Mouse (Mus musculus) intestine, embryonic 16.5 days (tissue): ENCODE data around the gene Wbp11. TPM values are rescaled to one million over a fixed set of nuclear protein-coding genes. Genes with fewer than 3 reads are reported as not detected.

Source experiments
- ATAC-seq: fragments of 200-750 bp; cut with Nextera tagmentation; 2 replicates; pipeline ENCODE4 v1.8.0; 2017; ENCODE audit warnings: moderate TSS enrichment, moderate library complexity
- H3K27ac ChIP-seq: fragments of 300-500 bp; sonication (generic); 2 replicates; pipeline ENCODE4 v1.5.1; 2014; ENCODE audit warnings: mild to moderate bottlenecking, low read length
- H3K27me3 ChIP-seq: fragments of 300-500 bp; sonication (generic); replicated peaks from 2 replicates; pipeline ENCODE4 v1.6.1; 2014; ENCODE audit warnings: low read length, control low read depth, mixed read lengths; ENCODE audit not compliant: control insufficient read depth, insufficient read depth
- H3K36me3 ChIP-seq: fragments of 300-500 bp; sonication (generic); 2 replicates; pipeline ENCODE4 v1.6.1; 2014; ENCODE audit warnings: low read length, control low read depth; ENCODE audit not compliant: control insufficient read depth, insufficient read depth
- H3K4me1 ChIP-seq: fragments of 300-500 bp; sonication (generic); 2 replicates; pipeline ENCODE4 v1.6.1; 2014; ENCODE audit warnings: low read length, control low read depth, mixed read lengths; ENCODE audit not compliant: control insufficient read depth, insufficient read depth
- H3K4me2 ChIP-seq: fragments of 300-500 bp; sonication (generic); 2 replicates; pipeline ENCODE4 v1.6.1; 2014; ENCODE audit warnings: low read depth, low read length, control low read depth
- H3K4me3 ChIP-seq: fragments of 300-500 bp; sonication (generic); 2 replicates; pipeline ENCODE4 v1.5.1; 2014; ENCODE audit warnings: mild to moderate bottlenecking, low read length
- H3K9ac ChIP-seq: fragments of 300-500 bp; sonication (generic); 2 replicates; pipeline ENCODE4 v1.6.1; 2014; ENCODE audit warnings: low read depth, low read length
- H3K9me3 ChIP-seq: fragments of 300-500 bp; sonication (generic); 2 replicates; pipeline ENCODE4 v1.6.1; 2016; ENCODE audit warnings: low read length, control low read depth; ENCODE audit not compliant: control insufficient read depth
- WGBS: fragments of 180-500 bp; shearing (Covaris S2); extraction: QIAGEN DNeasy Blood & Tissue Kit; methylation state at CpG from one replicate; pipeline ENCODE4 v1.1.7; 2014; 5-methylcytosine and 5-hydroxymethylcytosine counted together
- polyA plus RNA-seq: library from polyadenylated mRNA; unstranded; fragments of >200 nt; fragmentation: Nextera tagmentation; extraction: Ambion mirVana; gene quantifications from 2 replicates; pipeline ENCODE4 v1.2.1, GENCODE M21; 2015

The Wbp11 gene
- polyA plus RNA-seq, 1 experiment from 2014 or later = 82.1 TPM

DNA sequence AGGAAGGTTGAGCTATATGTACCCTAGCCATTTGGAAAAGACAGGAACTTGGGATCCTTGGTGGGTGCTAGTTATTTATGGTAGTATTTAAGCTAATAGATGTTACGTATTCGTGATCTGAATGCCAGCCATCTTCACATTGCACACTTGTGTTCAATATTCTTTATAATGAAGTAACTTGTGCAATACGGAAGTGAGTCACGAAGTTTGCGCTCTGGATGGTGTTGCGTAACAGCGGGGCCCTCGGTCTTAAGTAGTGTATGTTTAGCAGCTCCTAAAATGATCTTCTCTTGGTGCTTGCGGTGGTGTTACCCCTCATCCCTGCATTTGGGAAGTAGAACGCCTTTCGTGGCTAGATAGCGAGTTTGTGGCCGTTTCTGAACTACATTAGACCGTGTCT is 19.0 kb downstream of the Wbp11 start:
- Histone ChIP-seq H3K9ac (peak overlapping the region; percentile 84), H3K4me1 (peaks cover 25% of the 10 kb centered on the region), H3K9me3 (no peaks in the 10 kb centered on the region), H3K36me3 (peaks cover 12% of the 10 kb centered on the region), H3K4me3 (peak overlapping the region; percentile 86), H3K27ac (peak overlapping the region; percentile 87), H3K4me2 (peak overlapping the region; percentile 87), H3K27me3 (no peaks in the 10 kb centered on the region)
- 0 out of 2 replicates have a peak, but pooled peaks have one; percentile 9 for ATAC-seq
- 24% methylated on average over 14 of the region's 14 CpGs for WGBS

DNA sequence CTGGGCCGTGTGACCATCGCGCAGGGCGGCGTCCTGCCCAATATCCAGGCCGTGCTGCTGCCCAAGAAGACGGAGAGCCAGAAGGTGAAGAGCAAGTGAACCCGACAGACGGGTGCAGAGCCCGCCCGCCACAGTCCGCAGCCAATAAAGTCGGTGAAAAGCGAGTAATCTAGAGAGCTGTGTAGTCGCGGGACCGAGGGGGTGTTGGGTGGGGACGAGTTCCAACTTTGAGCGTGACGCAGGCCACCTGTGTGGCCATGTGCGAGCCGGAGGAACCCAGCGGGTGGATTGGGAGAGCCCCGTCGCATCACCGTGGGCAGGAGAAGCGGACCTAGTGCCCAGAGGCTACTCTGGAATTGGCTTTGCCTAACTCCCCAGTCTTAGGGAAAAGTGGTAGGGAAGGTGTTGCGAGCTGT is 19.4 kb downstream of the Wbp11 start:
- H3K4me2 ChIP-seq = peak overlapping the region; percentile 87
- peaks cover 25% of the 10 kb centered on the region for H3K4me1 ChIP-seq
- H3K36me3 ChIP-seq = peaks cover 8% of the 10 kb centered on the region
- H3K27me3 ChIP-seq = no peaks in the 10 kb centered on the region
- ATAC-seq = peak; percentile 15
- peak overlapping the region; percentile 84 for H3K9ac ChIP-seq
- H3K27ac ChIP-seq = peak overlapping the region; percentile 87
- H3K9me3 ChIP-seq = no peaks in the 10 kb centered on the region
- peak overlapping the region; percentile 86 for H3K4me3 ChIP-seq
- under 1% methylated on average over 28 of the region's 28 CpGs for WGBS

DNA sequence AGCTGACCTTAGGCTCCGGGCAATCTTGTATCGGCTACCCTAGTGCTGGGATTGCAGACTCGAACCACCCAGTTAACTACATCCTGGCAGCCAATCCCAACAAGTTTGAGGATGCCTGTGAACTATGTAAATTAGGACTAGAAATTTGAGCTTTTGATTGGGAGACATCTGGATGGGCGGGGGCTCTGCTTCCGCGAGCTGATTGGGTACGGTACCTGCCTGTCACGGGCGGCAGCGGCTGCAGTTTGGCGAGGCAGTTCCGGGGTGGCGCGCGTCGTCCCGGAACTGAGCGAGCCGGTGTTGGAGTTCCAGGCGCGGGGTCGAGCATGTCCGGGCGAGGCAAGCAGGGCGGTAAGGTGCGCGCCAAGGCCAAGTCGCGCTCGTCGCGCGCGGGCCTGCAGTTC is 20.0 kb downstream of the Wbp11 start, which contains the start of gene H2afj:
Gene H2afj (plus strand): TSS at position 231 of the 404 bp plus-strand sequence.
- Histone ChIP-seq H3K4me2 (peak within 1 kb of the TSS; percentile 87), H3K4me3 (peak within 1 kb of the TSS; percentile 86), H3K27ac (peak within 1 kb of the TSS; percentile 96), H3K9ac (peak within 1 kb of the TSS; percentile 84), H3K27me3 (no peaks in the 10 kb centered on the region), H3K36me3 (peaks cover 8% of the 10 kb centered on the region), H3K9me3 (no peaks in the 10 kb centered on the region), H3K4me1 (peaks cover 28% of the 10 kb centered on the region)
- ATAC-seq = peak; percentile 82
- WGBS = under 1% methylated on average over 34 of the region's 34 CpGs

- no peaks in the 10 kb centered on the region for H3K9me3 ChIP-seq
- H3K4me2 ChIP-seq = peak overlapping the region; percentile 72
- peak; percentile 17 for ATAC-seq
- H3K27ac ChIP-seq = peak overlapping the region; percentile 96
- H3K4me3 ChIP-seq = peak overlapping the region; percentile 40
- no peaks in the 10 kb centered on the region for H3K27me3 ChIP-seq
- H3K4me1 ChIP-seq = peaks cover 26% of the 10 kb centered on the region
- peaks cover 8% of the 10 kb centered on the region for H3K36me3 ChIP-seq
- 33% methylated on average over 18 of the region's 18 CpGs for WGBS
- peak overlapping the region; percentile 67 for H3K9ac ChIP-seq
Observed at GRCm38 (mm10) chr6:136807395-136808013, 20.5 kb downstream of the Wbp11 start.

DNA sequence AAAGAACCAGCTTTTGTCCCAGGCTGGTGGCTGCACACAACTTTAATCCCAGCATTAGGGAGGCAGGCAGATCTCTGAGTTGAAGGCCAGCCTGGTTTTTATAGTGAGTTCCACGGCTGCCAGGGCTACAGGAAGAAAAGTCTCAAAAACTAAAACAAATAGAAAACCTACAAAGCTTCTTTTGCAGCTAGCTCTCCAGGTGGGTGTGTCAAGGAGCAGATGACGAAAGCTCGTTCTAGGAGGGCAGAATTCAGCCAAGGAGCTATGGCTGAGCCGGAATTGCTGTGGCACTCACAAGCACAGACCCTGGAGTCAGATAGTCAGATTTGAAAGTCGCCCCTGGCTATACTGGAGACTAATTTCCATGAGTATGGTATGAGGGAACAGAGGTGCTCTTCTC is 21.2 kb downstream of the Wbp11 start:
- Histone ChIP-seq H3K9ac (peak overlapping the region; percentile 67), H3K27me3 (no peaks in the 10 kb centered on the region), H3K9me3 (no peaks in the 10 kb centered on the region), H3K4me1 (peaks cover 26% of the 10 kb centered on the region), H3K4me2 (peak overlapping the region; percentile 72), H3K27ac (peak overlapping the region; percentile 96), H3K4me3 (peak overlapping the region; percentile 40), H3K36me3 (peaks cover 1% of the 10 kb centered on the region)
- ATAC-seq = no peak
- 54% methylated on average over 5 of the region's 5 CpGs for WGBS

- 77% methylated on average over 1 of the region's 1 CpGs for WGBS
- H3K36me3 ChIP-seq = no peaks in the 10 kb centered on the region
- H3K27me3 ChIP-seq = no peaks in the 10 kb centered on the region
- no peaks in the 10 kb centered on the region for H3K9me3 ChIP-seq
- H3K4me3 ChIP-seq = no peak overlapping the region
- ATAC-seq = no peak
- no peak overlapping the region for H3K9ac ChIP-seq
- H3K27ac ChIP-seq = no peak overlapping the region; the same call in 1 of the 2 replicates
- H3K4me2 ChIP-seq = no peak overlapping the region
- peaks cover 22% of the 10 kb centered on the region for H3K4me1 ChIP-seq
Observed at GRCm38 (mm10) chr6:136805409-136805775, 22.6 kb downstream of the Wbp11 start.

- H3K9me3 ChIP-seq = no peaks in the 10 kb centered on the region
- no peaks in the 10 kb centered on the region for H3K36me3 ChIP-seq
- H3K27me3 ChIP-seq = no peaks in the 10 kb centered on the region
- H3K4me1 ChIP-seq = peaks cover 18% of the 10 kb centered on the region
- peak overlapping the region; percentile 81 for H3K4me3 ChIP-seq
- peak overlapping the region; percentile 52 for H3K4me2 ChIP-seq
- H3K9ac ChIP-seq = peak overlapping the region; percentile 56
- H3K27ac ChIP-seq = peak overlapping the region; percentile 100
- no peak for ATAC-seq
- WGBS = 26% methylated on average over 9 of the region's 9 CpGs
Observed at GRCm38 (mm10) chr6:136804705-136805408, 23.2 kb downstream of the Wbp11 start.

- H3K4me1 ChIP-seq = peaks cover 13% of the 10 kb centered on the region
- WGBS = under 1% methylated on average over 50 of the region's 50 CpGs
- ATAC-seq = peak; percentile 66
- peak within 1 kb of the TSS; percentile 100 for H3K27ac ChIP-seq
- H3K36me3 ChIP-seq = no peaks in the 10 kb centered on the region
- peak within 1 kb of the TSS; percentile 98 for H3K9ac ChIP-seq
- peak within 1 kb of the TSS; percentile 81 for H3K4me3 ChIP-seq
- no peaks in the 10 kb centered on the region for H3K27me3 ChIP-seq
- H3K4me2 ChIP-seq = peak within 1 kb of the TSS; percentile 88
- H3K9me3 ChIP-seq = no peaks in the 10 kb centered on the region
Observed at GRCm38 (mm10) chr6:136803739-136804633, 24.0 kb downstream of the Wbp11 start, which contains the start of gene Hist4h4. TSS of gene Hist4h4 (minus strand) at chr6:136804415.
